Mouse (Mus musculus) c-Kit-positive CD71-negative TER-119-negative erythroid progenitor cells, embryonic 14.5 days (primary cell): ENCODE results near the gene Tmem204.
"Not testable (repeated sequence)": the region's sequence is repeated elsewhere in the genome, so short reads cannot be mapped to it uniquely, and the experiment has no call there.

ENCODE experiments used
- DNase-seq: peaks from one replicate; pipeline ENCODE4 v3.0.0-alpha.2; 2013; ENCODE audit warnings: low read depth

The Tmem204 gene

DNA sequence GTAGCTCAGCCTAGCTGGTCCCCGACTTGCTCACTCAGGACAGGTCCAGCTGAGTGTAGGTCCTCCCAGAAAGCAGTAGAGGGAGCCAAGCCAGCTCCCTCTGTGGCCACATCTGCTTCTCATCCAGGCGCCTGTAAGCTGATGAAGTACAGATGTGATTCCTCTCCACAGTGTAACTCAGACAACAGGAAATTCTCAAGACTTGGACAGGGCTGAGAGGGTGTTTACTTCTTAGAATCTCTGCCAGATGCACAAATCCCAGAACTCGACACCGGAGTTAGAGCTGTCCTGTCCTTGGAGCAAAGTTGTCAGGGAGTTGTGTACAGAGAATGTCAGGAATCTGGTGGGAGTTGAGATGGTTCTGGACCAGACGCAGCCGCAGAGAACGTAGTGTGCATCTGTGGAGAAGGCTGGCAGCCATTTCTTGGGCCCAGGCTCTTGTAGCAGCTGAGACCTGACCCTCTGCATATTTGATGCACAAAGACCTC lies at the start of gene Tmem204:
TSS of gene Tmem204 (minus strand) at position 148 of the 488 bp plus-strand sequence.
- no peak for DNase-seq

DNA sequence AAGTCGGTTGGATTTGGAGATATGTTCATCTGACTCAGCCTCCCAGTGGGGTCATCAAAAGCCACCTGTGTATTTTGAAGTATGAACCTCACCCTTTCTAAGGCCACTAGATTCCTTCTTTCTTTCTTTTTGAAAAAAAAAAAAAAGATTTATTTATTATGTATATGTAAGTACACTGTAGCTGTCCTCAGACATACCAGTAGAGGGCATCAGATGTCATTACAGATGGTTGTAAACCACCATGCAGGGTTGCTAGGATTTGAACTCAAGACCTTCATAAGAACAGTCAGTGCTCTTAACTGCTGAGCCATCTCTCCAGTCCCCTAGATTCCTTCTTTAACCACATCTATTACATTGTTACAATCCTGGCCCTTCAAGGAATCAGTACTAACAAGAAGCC lies 46.7 kb upstream of the Tmem204 start:
- no peak for DNase-seq

DNA sequence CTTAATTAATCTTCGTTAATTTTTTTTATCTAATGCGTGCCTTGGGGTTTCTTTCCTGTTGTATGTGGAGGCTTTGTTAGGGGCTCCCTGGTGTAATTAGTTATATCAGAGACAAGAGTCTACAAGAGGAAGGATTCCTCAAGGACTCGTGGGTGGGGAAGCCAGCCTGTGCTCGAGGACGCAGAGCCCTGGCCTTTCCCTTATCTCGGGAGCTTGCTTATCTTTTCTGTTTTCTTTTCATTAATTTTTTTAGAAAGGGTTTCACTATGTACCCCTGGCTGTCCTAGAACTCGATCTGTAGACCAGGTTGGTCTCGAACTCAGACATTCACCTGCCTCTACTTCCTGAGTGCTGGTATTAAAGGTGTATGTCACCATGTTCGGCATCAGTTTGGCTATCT lies 44.3 kb upstream of the Tmem204 start:
- no peak for DNase-seq

DNA sequence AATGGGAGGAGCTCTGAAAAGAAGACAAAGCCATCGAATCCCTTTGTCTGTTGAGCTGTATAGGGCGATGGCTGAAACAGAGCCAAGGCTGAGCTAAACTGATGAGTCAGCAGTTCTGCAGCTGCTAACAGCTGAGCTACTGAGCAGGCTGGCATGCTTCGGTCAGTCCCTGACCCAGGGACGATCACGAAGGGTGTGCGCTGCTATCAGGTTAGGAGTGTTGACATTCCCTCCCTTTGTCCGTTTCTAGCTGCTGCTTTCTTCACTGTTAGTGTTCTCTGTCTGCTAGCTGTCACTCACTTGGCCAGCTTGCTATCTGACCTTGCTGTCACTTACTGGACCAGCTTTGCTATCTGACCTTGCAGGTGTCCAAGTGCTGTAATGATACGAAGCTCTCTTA lies 43.7 kb upstream of the Tmem204 start:
- no peak for DNase-seq

DNA sequence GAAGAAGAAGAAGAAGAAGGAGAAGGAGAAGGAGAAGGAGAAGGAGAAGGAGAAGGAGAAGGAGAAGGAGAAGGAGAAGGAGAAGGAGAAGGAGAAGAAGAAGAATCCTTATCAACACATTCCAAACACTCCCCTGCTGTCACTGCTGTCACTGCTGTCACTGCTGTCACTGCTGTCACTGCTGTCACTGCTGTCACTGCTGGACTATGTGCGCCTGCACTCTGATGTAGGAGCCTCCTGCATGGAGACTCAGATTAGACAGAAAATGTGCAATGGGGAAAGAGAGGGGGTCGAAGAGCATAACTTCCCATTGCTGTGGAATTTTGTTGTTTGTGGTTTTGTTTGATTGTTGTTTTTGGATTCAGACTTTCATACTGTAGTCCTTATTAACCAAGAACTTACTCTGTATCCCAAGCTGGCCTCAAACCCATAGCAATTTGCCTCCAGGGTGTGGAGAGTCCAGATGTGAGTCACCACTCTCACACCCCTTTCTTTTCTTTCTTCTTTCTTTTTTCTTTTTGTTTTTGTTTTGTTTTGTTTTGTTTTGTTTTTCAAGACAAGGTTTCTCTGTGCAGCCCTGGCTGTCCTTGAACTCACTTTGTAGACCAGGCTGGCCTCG lies 42.2 kb upstream of the Tmem204 start:
- not testable (repeated sequence) for DNase-seq

DNA sequence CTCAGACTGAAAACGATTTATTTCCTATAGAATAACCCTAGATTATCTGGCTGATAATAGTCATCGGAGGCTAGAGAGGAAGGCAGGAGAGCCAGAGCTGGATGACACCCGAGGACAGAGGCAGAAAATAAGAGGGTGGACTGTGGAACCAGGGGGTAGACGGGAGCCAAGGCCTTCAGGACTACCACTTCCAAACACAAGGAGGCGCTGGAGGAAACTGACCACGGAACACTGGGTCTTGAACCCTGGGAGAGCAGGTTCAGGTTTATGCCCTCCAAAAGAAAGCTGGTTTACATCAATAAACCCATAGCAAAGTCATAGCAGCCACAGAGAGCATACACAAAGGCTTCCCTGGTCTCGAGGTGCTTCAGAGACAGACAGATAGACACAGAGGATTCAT lies 40.6 kb upstream of the Tmem204 start:
- DNase-seq: no peak

DNA sequence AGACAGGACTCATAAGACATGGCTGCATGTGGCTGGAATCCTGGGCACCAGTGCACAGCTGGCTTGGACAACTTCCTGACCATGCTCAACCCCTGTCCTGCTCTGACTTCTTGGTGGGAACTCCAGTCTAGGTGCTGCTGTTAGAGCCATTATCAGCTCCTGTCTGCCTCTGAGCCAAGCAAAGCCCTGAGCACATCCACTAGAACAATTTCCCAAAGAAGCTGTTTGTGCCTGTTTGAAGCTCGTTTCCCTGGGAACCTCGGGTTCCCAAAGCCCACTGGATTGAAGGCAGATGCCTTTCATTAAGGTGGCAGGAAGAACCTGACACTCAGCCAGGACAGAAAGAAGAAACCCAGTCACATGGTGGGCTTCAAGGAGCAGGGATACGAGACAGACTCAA lies 37.0 kb upstream of the Tmem204 start, which contains the start of gene Ptx4:
TSS of gene Ptx4 (plus strand) at position 355 of the 400 bp plus-strand sequence.
- no peak for DNase-seq

DNA sequence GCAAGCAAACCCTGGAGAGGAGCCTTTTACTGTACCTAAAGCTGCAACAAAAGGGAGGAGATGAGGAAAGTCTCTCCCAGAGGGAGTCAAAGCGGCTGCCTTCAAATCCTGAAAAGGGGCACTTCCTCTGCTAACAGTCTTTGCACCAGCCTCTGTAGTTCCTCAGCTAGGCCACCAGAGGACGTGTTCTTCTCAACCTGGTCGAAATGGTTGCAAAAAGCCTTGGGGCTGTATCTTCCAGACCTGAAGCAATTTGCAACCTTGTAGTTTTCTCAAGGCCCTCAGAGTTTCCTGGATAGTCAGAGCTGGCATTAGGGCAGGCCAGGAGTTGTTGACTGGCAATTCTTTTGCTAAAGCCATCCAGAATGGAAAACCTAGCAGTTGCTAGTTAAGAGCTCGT lies 33.9 kb upstream of the Tmem204 start:
- peak; percentile 62 for DNase-seq

DNA sequence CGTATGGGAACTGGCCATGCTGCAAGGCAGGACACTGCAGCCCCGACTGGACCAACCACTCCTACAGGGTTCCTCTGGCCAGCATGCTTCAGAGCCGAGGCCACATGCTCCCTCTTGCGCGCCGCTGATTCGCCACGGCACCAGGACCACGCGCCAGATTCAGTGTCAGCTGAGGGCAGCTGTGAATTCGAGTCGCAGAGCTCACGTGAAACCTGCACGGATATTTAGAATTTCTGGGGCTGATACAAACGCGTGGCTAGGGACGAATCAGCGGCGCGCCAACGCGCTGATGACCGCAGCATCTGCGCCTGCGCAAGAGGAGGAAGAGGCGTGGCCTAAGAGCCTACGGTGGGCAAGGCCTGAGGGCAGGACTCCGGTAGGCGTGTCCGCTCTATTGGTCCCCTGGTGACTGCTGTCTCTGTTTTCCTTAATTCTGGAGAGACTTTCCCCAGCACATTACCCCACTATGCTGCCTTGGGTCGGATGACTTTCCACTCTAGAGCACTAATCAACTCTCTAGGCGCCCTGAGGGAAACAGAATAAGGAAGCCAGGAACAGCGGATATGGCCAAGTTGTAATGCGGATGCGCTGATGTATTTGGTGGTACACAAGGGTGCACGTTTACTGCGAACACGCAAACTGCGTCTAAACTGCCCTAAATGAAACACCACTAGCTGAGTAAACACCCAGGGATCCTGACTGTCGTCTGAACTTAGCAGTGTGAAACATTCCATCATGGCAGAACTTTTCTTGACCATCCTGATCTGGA lies 32.5 kb upstream of the Tmem204 start, which contains the start of gene Telo2:
TSS of gene Telo2 (minus strand) at position 304 of the 769 bp plus-strand sequence.
- peak; percentile 87 for DNase-seq

GRCm38 (mm10) chr17:25114908-25115645 lies 31.7 kb upstream of the Tmem204 start:
- peak; percentile 45 for DNase-seq

DNA sequence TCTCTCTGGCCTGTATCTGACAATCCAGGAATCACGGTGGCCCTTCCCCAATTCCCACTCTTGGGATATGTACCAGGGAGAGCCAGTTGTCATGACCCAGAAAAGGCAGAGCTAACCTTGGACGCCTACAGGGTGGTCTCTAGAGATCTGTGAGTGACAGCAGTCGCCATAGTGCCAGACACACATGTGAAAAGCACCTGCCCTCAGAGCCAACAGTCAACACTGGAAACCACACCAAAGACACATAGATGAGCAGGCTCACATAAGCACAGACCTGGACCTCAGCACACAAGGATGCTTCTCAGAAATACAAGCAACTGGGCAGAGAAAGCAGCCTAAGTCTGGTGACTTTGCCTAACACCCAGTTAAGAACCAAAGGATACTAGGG lies 29.0 kb upstream of the Tmem204 start:
- DNase-seq: no peak

DNA sequence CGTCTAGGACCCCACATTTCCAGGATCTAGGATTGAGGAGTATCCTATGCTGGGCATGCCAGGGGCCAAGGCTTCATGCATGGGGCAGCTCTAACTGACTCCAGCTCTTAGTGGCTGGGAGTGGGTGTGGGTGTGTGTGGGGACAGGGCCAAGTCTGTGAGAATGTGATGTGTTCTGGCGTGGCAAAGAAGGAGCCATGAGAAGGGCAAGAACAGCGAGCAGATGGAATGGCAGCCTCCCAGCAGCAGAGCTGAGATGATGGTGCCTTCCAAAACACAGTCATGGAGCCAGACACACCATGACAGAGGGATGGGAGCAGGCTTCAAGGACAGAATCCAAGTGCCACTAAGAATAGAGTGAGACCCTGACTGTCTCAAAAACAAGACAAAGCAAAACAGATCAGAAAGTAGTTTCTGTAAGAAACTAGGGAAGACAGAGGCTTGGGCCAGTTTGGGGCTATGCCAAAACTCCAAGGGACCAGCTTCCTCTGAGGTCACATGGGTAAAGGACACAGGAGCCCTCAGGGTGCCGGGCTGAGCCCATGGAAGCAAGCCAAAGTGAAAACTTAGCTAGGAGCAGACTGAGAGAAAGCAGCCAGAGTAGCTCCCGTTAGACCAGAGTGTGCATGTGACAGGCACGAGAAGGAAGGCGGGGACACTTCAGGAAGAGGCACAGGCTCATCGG lies 28.5 kb upstream of the Tmem204 start:
- no peak for DNase-seq

DNA sequence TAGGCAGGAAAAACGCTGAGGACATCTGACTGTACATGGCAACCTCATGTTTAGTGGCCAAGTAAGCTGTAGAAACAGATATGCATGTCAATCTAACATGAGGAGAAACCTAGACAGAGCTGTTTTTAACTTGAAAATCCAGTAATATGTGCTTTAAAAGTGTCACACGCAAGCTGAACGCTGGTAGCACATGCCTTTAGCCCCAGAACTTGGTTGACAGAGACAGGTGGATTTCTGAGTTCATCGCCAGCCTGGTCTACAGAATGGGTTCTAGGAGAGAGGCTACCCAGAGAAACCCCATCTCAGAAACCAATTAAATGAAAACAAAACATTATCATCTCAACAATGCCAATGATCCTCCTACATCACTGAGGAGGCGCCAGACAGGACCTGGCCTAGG lies 27.8 kb upstream of the Tmem204 start:
- no peak for DNase-seq

DNA sequence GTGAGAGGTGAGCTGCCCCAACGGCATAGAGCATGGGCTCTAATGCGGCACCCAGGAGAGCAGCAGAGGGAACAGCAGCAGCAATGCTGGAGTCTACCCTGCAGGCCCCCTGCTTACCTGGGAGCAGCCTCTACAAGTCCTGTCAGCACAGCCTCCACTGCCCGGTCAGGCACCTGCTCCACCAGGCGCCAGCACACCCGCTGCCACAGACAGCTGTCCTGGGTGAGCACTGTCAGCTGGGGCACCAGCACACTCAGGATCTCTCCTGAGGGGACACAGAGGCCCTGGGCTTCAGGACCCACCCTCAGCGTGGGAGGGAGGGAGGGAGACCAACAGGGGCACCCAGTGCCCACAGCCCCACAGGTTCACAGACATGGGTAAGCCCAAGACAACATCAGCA lies 27.2 kb upstream of the Tmem204 start:
- no peak for DNase-seq

GRCm38 (mm10) chr17:25109578-25109977 lies 26.2 kb upstream of the Tmem204 start:
- no peak for DNase-seq

GRCm38 (mm10) chr17:25107786-25108185 lies 24.4 kb upstream of the Tmem204 start:
- no peak for DNase-seq

DNA sequence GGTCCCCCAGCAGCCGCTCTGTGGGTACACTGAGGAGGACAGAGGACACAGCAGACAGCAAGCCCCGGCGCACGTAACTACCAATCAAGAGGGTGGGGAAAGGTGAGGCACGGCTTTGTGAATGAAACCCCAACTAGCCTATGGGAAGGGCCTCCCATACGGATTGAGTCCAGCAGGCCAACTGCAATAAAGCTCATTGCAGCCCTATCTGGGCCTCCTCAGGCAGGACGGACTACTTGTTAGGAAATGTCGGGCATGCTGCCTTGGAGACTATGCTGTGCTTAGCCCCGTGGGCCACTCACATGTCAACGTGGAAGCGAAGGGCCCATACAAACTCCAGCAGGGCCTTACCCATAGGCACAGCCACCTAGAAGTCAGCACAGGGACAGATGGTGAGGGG lies 17.9 kb upstream of the Tmem204 start:
- no peak for DNase-seq

- no peak for DNase-seq
Measured at GRCm38 (mm10) chr17:25100052-25100451, 16.7 kb upstream of the Tmem204 start.

- DNase-seq: no peak
Measured at GRCm38 (mm10) chr17:25096221-25096620, 12.8 kb upstream of the Tmem204 start.

GRCm38 (mm10) chr17:25090450-25090849 lies 7.1 kb upstream of the Tmem204 start:
- DNase-seq: no peak

DNA sequence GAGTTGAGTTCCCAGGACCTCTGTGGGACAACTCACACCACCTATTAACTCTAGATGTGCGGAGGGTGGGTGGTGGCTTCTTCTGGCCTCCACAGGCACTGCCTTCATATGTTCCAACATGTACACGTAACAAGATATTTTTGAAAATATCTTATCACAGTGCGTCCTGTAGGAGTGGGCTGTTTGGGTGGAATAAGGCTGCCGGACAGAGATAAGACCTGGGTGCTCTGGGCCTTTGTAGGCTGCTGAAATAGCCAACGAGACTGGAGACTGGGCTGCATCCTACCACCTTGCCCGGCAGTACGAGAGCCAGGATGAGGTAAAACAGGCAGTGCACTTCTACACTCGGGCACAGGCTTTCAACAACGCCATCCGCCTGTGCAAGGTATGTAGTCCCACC lies 5.8 kb upstream of the Tmem204 start:
- no peak for DNase-seq

DNA sequence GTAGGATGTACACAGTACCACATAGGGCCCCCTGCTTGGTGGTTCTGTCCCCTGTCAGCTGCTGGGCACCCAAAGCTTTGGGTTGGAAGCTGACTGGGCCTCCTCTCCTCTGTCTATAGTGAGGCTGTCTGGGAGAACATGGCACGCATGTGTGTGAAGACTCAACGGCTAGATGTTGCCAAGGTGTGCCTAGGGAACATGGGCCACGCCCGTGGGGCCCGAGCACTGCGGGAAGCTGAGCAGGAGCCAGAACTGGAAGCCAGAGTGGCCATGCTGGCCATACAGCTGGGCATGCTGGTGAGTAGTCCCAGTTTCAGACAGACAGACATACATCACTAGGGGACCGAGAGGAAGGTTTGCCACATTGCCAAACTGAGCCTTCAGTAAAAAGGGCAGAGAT lies 3.3 kb upstream of the Tmem204 start:
- DNase-seq: no peak
